Mouse (Mus musculus) heart, embryonic 11.5 days (tissue): Measurements from ENCODE around the gene Pbp2. TPM values are rescaled to one million over a fixed set of nuclear protein-coding genes. Genes with fewer than 3 reads are reported as not detected.

Experiments used
- ATAC-seq: fragments of 200-750 bp; cut with Nextera tagmentation; replicated peaks from 2 replicates; pipeline ENCODE4 v1.8.0; 2017; ENCODE audit warnings: moderate library complexity; ENCODE audit not compliant: insufficient number of reproducible peaks, low FRiP score, low TSS enrichment
- H3K27ac ChIP-seq: fragments of 300-500 bp; sonication (generic); 2 replicates; pipeline ENCODE4 v1.5.1; 2014; ENCODE audit warnings: mild to moderate bottlenecking, low read depth, low read length
- H3K27me3 ChIP-seq: fragments of 300-500 bp; sonication (generic); 2 replicates; pipeline ENCODE4 v1.6.1; 2014; ENCODE audit warnings: mild to moderate bottlenecking, low read length, mixed read lengths; ENCODE audit not compliant: control insufficient read depth, insufficient read depth
- H3K36me3 ChIP-seq: fragments of 300-500 bp; sonication (generic); 2 replicates; pipeline ENCODE4 v1.6.1; 2014; ENCODE audit warnings: mild to moderate bottlenecking, low read length, moderate library complexity, mixed read lengths; ENCODE audit not compliant: control insufficient read depth, insufficient read depth
- H3K4me1 ChIP-seq: fragments of 300-500 bp; sonication (generic); 2 replicates; pipeline ENCODE4 v1.6.1; 2014; ENCODE audit warnings: low read length; ENCODE audit not compliant: control insufficient read depth, insufficient read depth
- H3K4me2 ChIP-seq: fragments of 300-500 bp; sonication (generic); 2 replicates; pipeline ENCODE4 v1.6.1; 2014; ENCODE audit warnings: mild to moderate bottlenecking, moderate library complexity
- H3K4me3 ChIP-seq: fragments of 300-500 bp; sonication (generic); 2 replicates; pipeline ENCODE4 v1.5.1; 2014; ENCODE audit warnings: low read depth, low read length
- H3K9ac ChIP-seq: fragments of 300-500 bp; sonication (generic); 2 replicates; pipeline ENCODE4 v1.6.1; 2014; ENCODE audit warnings: mild to moderate bottlenecking, low read depth, low read length, moderate library complexity
- H3K9me3 ChIP-seq: fragments of 300-500 bp; sonication (generic); replicated peaks from 2 replicates; pipeline ENCODE4 v1.6.1; 2016; ENCODE audit warnings: low read length; ENCODE audit not compliant: control insufficient read depth
- WGBS: fragments of 180-500 bp; shearing (Covaris S2); extraction: QIAGEN DNeasy Blood & Tissue Kit; methylation state at CpG from one replicate; pipeline ENCODE4 v1.1.7; 2014; ENCODE audit not compliant: insufficient replicate concordance; 5-methylcytosine and 5-hydroxymethylcytosine counted together
- polyA plus RNA-seq: library from polyadenylated mRNA; unstranded; fragments of >200 nt; fragmentation: Nextera tagmentation; extraction: Ambion mirVana; gene quantifications from 2 replicates; pipeline ENCODE4 v1.2.1, GENCODE M21; 2014

Pbp2 gene
- polyA plus RNA-seq, 1 experiment from 2014 or later = not detected

DNA sequence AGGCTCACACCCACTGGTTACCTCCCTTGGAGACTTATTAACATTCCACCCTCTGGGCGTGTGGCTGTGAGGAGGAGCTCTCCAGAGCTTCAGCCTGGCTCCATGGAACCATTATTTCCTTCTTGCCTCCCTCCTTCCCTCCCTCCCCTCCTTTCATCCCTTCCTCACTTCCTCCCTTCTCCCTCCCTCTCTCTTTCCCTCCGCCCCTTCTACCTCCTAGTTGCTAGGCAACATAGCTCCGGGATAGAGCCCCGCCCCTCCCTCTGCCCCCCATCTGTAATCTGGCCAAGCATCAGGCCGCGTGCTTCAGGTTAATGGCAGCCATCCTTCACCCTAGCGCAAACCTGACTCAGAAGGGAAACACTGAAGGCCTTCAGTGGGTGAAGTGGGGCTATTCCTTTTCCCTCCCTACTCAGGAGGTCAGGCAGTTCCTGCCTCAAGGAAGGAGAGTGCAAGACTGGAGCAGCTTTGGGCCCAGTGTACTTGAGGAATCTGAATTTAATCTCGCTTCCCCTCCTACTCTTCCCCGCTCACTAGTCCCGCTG is 22.6 kb upstream of the Pbp2 start:
- peaks cover 6% of the 10 kb centered on the region for H3K4me1 ChIP-seq
- H3K4me3 ChIP-seq = no peak overlapping the region
- H3K36me3 ChIP-seq = no peaks in the 10 kb centered on the region
- H3K9ac ChIP-seq = no peak overlapping the region
- no peak for ATAC-seq
- H3K9me3 ChIP-seq = no peaks in the 10 kb centered on the region
- no peaks in the 10 kb centered on the region for H3K27me3 ChIP-seq
- WGBS = 19% methylated on average over 10 of the region's 10 CpGs
- H3K4me2 ChIP-seq = no peak overlapping the region; the same call in 1 of the 2 replicates
- H3K27ac ChIP-seq = no peak overlapping the region

- H3K9me3 ChIP-seq = no peaks in the 10 kb centered on the region
- no peaks in the 10 kb centered on the region for H3K27me3 ChIP-seq
- no peak overlapping the region for H3K9ac ChIP-seq
- H3K36me3 ChIP-seq = no peaks in the 10 kb centered on the region
- 68% methylated on average over 4 of the region's 4 CpGs for WGBS
- H3K4me2 ChIP-seq = no peak overlapping the region
- no peak overlapping the region for H3K4me3 ChIP-seq
- no peak overlapping the region for H3K27ac ChIP-seq
- H3K4me1 ChIP-seq = peaks cover 6% of the 10 kb centered on the region
- no peak for ATAC-seq
Observed at GRCm38 (mm10) chr6:135331916-135332315, 21.7 kb upstream of the Pbp2 start.

DNA sequence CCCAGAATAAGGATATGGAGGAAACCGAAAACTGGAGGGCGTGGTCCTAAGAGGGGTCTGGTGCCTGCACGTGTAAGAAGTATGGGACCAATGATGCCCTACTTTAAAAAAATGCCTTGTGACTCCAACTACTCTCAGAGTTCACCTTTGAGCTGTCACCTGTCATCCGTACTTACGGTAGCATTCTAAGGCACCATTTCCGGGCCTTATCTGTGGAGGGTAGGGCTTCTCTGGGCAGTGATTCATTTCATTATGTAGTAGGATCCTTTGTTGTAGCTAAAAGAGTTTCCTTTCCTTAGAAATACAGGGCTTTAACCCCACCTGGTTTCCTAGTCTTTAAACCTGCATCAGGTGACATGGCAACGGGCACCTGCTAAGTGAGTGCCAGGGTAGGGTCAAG is 16.6 kb upstream of the Pbp2 start:
- 77% methylated on average over 7 of the region's 7 CpGs for WGBS
- H3K4me1 ChIP-seq = peaks cover 4% of the 10 kb centered on the region; the same call in 1 of the 2 replicates
- no peak overlapping the region for H3K9ac ChIP-seq
- no peaks in the 10 kb centered on the region for H3K9me3 ChIP-seq
- H3K27ac ChIP-seq = no peak overlapping the region
- no peak overlapping the region for H3K4me2 ChIP-seq
- no peaks in the 10 kb centered on the region for H3K36me3 ChIP-seq
- H3K27me3 ChIP-seq = no peaks in the 10 kb centered on the region
- no peak overlapping the region for H3K4me3 ChIP-seq
- ATAC-seq = no peak

DNA sequence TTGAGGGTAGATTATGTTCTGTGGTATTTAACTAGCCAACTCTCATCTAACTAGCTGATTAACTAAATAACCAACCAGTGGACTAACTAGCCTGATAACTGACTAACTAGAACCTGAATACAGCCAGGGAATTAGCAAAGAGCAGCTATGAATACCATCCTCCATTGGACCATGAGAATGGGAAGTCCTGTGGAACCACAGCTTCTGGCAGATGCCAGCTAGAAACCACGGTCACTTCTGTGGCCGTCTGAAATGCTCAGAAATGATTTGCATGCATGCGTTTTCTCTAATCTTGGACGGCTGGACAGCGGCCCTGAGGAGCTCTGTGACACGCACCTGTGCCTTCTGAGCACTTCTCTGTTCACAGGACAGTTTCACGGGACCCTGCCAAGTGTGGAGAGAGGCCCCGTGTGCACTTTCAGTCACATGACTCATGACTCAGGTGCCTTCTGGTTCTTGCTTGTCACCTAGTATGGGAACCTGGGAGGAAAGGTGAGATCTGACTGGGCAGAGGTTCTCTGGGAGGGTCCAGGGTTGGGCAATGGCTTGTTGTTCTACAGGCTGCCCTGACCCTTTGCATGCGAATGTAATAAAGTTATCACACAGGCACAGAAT is 14.6 kb upstream of the Pbp2 start:
- WGBS = 71% methylated on average over 9 of the region's 9 CpGs
- Histone ChIP-seq H3K4me1 (peaks cover 7% of the 10 kb centered on the region; the same call in 1 of the 2 replicates), H3K27ac (no peak overlapping the region), H3K27me3 (no peaks in the 10 kb centered on the region), H3K9ac (no peak overlapping the region), H3K36me3 (no peaks in the 10 kb centered on the region), H3K4me3 (no peak overlapping the region), H3K4me2 (no peak overlapping the region), H3K9me3 (no peaks in the 10 kb centered on the region)
- ATAC-seq = no peak

GRCm38 (mm10) chr6:135324111-135324510 is 13.9 kb upstream of the Pbp2 start:
- no peak overlapping the region for H3K27ac ChIP-seq
- no peaks in the 10 kb centered on the region for H3K27me3 ChIP-seq
- H3K4me1 ChIP-seq = peaks cover 10% of the 10 kb centered on the region; the same call in 1 of the 2 replicates
- no peak overlapping the region for H3K4me2 ChIP-seq
- H3K9ac ChIP-seq = no peak overlapping the region
- H3K9me3 ChIP-seq = no peaks in the 10 kb centered on the region
- no peaks in the 10 kb centered on the region for H3K36me3 ChIP-seq
- no peak overlapping the region for H3K4me3 ChIP-seq
- 43% methylated on average over 3 of the region's 3 CpGs for WGBS
- no peak for ATAC-seq

DNA sequence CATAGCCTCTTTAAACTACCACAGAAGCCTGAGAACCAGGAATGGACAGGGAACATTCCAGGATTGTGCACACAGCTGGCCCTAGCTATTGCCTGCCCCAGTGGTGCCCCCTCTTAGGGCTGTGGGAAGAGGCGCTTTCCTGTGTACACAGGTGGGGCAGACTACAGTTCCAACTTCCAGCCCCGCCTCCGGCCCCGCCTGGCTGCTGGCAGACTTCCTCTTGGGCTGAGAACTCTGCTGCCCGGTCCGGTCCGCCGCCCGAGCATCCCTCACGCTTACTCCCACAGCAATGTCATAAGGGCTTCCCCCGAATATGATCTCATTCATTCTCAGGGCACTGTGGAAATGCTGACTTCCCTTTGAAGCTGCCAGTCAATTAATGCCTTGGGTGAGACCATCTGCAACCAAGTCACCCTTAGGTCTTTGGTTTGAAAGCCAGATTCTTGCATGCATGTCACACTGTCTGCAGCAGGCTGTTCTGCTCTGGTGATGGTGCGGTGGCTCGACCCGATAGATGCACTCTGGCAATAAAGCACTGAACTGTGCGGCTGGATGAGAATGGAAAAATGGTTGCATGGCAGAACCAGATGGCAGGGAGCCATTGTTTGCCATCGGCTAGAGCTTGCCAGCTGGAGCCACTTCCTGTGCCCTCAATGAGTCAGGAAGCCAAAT is 13.2 kb upstream of the Pbp2 start:
- no peak overlapping the region for H3K9ac ChIP-seq
- no peaks in the 10 kb centered on the region for H3K9me3 ChIP-seq
- H3K36me3 ChIP-seq = no peaks in the 10 kb centered on the region
- H3K27ac ChIP-seq = no peak overlapping the region
- H3K4me1 ChIP-seq = peaks cover 10% of the 10 kb centered on the region; the same call in 1 of the 2 replicates
- H3K4me2 ChIP-seq = no peak overlapping the region
- WGBS = 46% methylated on average over 16 of the region's 16 CpGs
- H3K27me3 ChIP-seq = no peaks in the 10 kb centered on the region
- no peak; the same call in 1 of the 2 replicates for ATAC-seq
- no peak overlapping the region for H3K4me3 ChIP-seq

DNA sequence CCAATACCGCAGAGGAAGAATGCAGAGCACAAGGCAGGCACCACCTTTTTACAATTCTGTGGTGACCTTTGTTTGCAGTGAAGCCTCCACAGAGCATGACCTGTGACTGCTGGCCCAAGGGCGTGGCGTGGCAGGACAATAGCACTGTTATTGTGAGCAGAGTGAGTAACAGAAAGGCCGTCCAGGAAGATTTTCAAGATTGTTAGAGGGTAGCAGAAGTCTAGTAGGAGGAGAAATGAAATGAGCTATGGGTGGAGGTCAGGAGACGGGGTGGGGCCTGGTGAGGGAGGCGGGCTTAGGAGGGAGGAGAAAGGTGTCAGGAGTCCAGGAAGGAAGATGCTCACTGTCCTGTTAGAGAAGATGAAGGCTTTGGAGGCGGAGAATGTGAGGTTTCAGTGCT is 12.5 kb upstream of the Pbp2 start:
- H3K4me2 ChIP-seq = no peak overlapping the region
- H3K27ac ChIP-seq = no peak overlapping the region
- WGBS = 74% methylated on average over 7 of the region's 7 CpGs

GRCm38 (mm10) chr6:135319431-135319933 is 9.3 kb upstream of the Pbp2 start:
- Histone ChIP-seq H3K9ac (no peak overlapping the region), H3K27me3 (no peaks in the 10 kb centered on the region), H3K4me3 (no peak overlapping the region), H3K27ac (no peak overlapping the region), H3K4me1 (peaks cover 10% of the 10 kb centered on the region; the same call in 1 of the 2 replicates), H3K36me3 (no peaks in the 10 kb centered on the region), H3K4me2 (no peak overlapping the region), H3K9me3 (no peaks in the 10 kb centered on the region)
- ATAC-seq = no peak
- WGBS = 54% methylated on average over 5 of the region's 5 CpGs

More for the DNA sequence above, 12.5 kb upstream of the Pbp2 start:
- H3K4me3 ChIP-seq = no peak overlapping the region
- no peaks in the 10 kb centered on the region for H3K9me3 ChIP-seq
- H3K27me3 ChIP-seq = no peaks in the 10 kb centered on the region
- no peaks in the 10 kb centered on the region for H3K36me3 ChIP-seq
- H3K4me1 ChIP-seq = peaks cover 10% of the 10 kb centered on the region; the same call in 1 of the 2 replicates
- no peak overlapping the region for H3K9ac ChIP-seq
- 0 out of 2 replicates have a peak, but pooled peaks have one; percentile 12 for ATAC-seq
